Mouse (Mus musculus): ENCODE results near the gene Mtcp1. TPM values are rescaled to one million over a fixed set of nuclear protein-coding genes. Genes with fewer than 3 reads are reported as not detected.

Gene Mtcp1
- total RNA-seq (2023; ENCODE audit: inconsistent age) = 14.6 to 15.9 TPM (median 15.6 TPM) in 4 replicates

GRCm38 (mm10) chrX:75415936-75416785 lies at the start of gene Mtcp1, which contains the start of the genes Cmc4 and Brcc3:
Mtcp1 (minus strand) TSS chrX:75416588.
Cmc4 (minus strand) TSS chrX:75416584.
Brcc3 (plus strand) TSS chrX:75416628.

GRCm38 (mm10) chrX:75382195-75382771 lies 34.1 kb downstream of the Mtcp1 start, which contains the start of the genes Fundc2 and F8:
Fundc2 (plus strand) TSS chrX:75382399.
F8 (minus strand) TSS chrX:75382615.

Other genes starting within 250 kb of the Mtcp1 start
- 19.9 to 32.1 TPM (median 24.9 TPM) in 4 replicates for gene Fundc2, start 34.2 kb downstream of the Mtcp1 start, total RNA-seq (2023; ENCODE audit: inconsistent age)
- gene F8, start 34.0 kb downstream of the Mtcp1 start, total RNA-seq (2023; ENCODE audit: inconsistent age) = 0.32 to 0.75 TPM (median 0.40 TPM) in 4 replicates
- 11.3 to 15.8 TPM (median 13.6 TPM) in 4 replicates for gene Cmc4, start within 50 bp of the Mtcp1 start, total RNA-seq (2023; ENCODE audit: inconsistent age)
- 25.4 to 29.4 TPM (median 26.7 TPM) in 4 replicates for gene Brcc3, start within 50 bp of the Mtcp1 start, total RNA-seq (2023; ENCODE audit: inconsistent age)
- 57.7 to 65.1 TPM (median 64.1 TPM) in 4 replicates for gene Vbp1, start 97.7 kb upstream of the Mtcp1 start, total RNA-seq (2023; ENCODE audit: inconsistent age)
- gene Rab39b, start 161.6 kb upstream of the Mtcp1 start, total RNA-seq (2023; ENCODE audit: inconsistent age) = 0.16 to 0.39 TPM in 2 of 4 replicates, not detected in the others